Mouse (Mus musculus) liver, embryonic 15.5 days (tissue): ENCODE results near the gene Trim2. TPM values are rescaled to one million over a fixed set of nuclear protein-coding genes. Genes with fewer than 3 reads are reported as not detected.

Source experiments
- ATAC-seq: fragments of 200-750 bp; cut with Nextera tagmentation; 2 replicates; pipeline ENCODE4 v1.8.0; 2017; ENCODE audit warnings: moderate number of reproducible peaks, mild to moderate bottlenecking, moderate library complexity; ENCODE audit not compliant: insufficient read depth
- H3K27ac ChIP-seq: fragments of 300-500 bp; sonication (generic); replicated peaks from 2 replicates; pipeline ENCODE4 v1.5.1; 2015; ENCODE audit warnings: mild to moderate bottlenecking, inconsistent platforms
- H3K27me3 ChIP-seq: fragments of 300-500 bp; sonication (generic); 2 replicates; pipeline ENCODE4 v1.6.1; 2015; ENCODE audit warnings: mild to moderate bottlenecking, inconsistent platforms
- H3K36me3 ChIP-seq: fragments of 300-500 bp; sonication (generic); replicated peaks from 2 replicates; pipeline ENCODE4 v1.6.1; 2015; ENCODE audit warnings: moderate library complexity, mild to moderate bottlenecking, inconsistent platforms
- H3K4me1 ChIP-seq: fragments of 300-500 bp; sonication (generic); replicated peaks from 2 replicates; pipeline ENCODE4 v1.6.1; 2015; ENCODE audit warnings: inconsistent platforms
- H3K4me2 ChIP-seq: fragments of 300-500 bp; sonication (generic); 2 replicates; pipeline ENCODE4 v1.6.1; 2015; ENCODE audit warnings: moderate library complexity, mild to moderate bottlenecking, inconsistent platforms
- H3K4me3 ChIP-seq: fragments of 300-500 bp; sonication (generic); replicated peaks from 2 replicates; pipeline ENCODE4 v1.5.1; 2015; ENCODE audit warnings: mild to moderate bottlenecking, inconsistent platforms
- H3K9ac ChIP-seq: fragments of 300-500 bp; sonication (generic); 2 replicates; pipeline ENCODE4 v1.6.1; 2015; ENCODE audit warnings: moderate library complexity, mild to moderate bottlenecking, inconsistent platforms
- H3K9me3 ChIP-seq: fragments of 300-500 bp; sonication (generic); replicated peaks from 2 replicates; pipeline ENCODE4 v1.6.1; 2016; ENCODE audit warnings: inconsistent platforms
- WGBS: fragments of 180-500 bp; shearing (Covaris S2); methylation state at CpG from one replicate; pipeline ENCODE4 v1.1.7; 2015; ENCODE audit warnings: mixed read lengths; ENCODE audit not compliant: insufficient replicate concordance; 5-methylcytosine and 5-hydroxymethylcytosine counted together
- polyA plus RNA-seq: library from polyadenylated mRNA; unstranded; fragments of >200 nt; fragmentation: Nextera tagmentation; extraction: Ambion mirVana; gene quantifications from 2 replicates; pipeline ENCODE4 v1.2.1, GENCODE M21; 2015

Trim2 gene
- polyA plus RNA-seq, 1 experiment from 2014 or later, result 4.8 TPM

DNA sequence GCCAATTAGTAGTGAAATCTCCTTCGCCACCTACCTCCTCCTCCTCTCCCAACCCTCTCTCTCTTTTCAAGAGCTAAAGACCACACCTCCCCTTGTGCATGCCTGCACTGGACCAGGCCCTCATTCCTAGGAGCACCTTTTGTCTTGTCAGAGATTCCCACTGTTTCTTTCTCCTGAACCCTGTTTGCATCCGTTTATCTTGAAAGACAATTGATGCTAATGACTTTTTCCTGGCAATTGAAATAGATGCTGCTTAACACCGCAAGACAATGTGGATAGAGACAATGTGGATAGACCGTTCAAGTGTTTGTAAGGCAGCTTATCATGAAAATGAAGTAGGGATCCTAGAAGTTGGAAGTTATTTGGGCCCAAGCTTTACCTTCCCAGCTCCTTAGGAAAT, 125.0 kb downstream of the Trim2 start:
- Histone ChIP-seq H3K4me2 (no peak overlapping the region), H3K27me3 (no peaks in the 10 kb centered on the region), H3K9me3 (no peaks in the 10 kb centered on the region), H3K9ac (no peak overlapping the region), H3K27ac (no peak overlapping the region), H3K4me1 (0 out of 2 replicates have a peak, but pooled peaks cover 4% of the 10 kb centered on the region), H3K36me3 (no peaks in the 10 kb centered on the region), H3K4me3 (no peak overlapping the region)
- WGBS, result 65% methylated on average over 4 of the region's 4 CpGs
- ATAC-seq, result no peak

DNA sequence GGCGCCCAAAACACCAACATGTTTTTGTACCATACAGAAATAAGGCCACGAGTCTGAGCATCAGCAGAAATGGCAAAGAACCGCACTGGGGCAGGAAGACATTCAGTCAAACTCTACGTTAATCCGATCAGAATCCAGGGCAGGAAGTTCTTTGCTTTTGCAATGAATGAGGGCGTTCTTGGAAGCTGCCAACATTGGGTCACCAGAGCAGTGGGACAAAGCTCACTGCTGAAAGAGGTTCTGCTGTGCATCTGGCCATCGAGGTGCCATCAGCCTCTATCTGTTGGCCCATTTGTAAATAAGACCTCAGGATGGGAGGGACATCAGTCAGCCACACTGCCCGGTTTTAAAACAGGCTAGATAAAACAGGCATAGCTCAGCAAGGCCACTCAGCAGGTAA, 125.6 kb downstream of the Trim2 start:
- no peak overlapping the region for H3K27ac ChIP-seq
- H3K27me3 ChIP-seq, result no peaks in the 10 kb centered on the region
- no peak overlapping the region for H3K4me3 ChIP-seq
- no peak overlapping the region for H3K4me2 ChIP-seq
- no peak for ATAC-seq
- 49% methylated on average over 8 of the region's 8 CpGs for WGBS
- no peaks in the 10 kb centered on the region for H3K36me3 ChIP-seq
- 0 out of 2 replicates have a peak, but pooled peaks cover 4% of the 10 kb centered on the region for H3K4me1 ChIP-seq
- H3K9me3 ChIP-seq, result no peaks in the 10 kb centered on the region
- H3K9ac ChIP-seq, result no peak overlapping the region

DNA sequence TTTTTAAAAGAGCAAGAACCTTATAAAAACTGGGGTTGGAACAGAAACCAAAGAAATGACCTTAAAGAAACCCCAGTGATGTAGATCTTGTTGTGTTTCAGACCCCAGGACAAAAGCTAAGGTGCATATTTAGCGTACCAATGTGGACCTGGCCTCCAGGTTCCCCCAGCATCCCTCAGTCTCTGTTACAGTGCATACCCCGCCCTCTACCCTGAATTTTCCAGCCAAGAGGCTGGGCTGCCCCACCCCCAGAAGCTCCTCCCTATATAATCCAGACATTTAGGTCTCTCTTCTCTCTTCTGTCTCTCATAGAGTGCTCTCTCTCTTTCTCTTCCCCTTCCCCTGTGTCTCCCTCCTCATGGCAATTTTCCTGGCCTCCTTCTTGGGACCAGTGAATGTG, 126.4 kb downstream of the Trim2 start:
- no peak overlapping the region for H3K4me2 ChIP-seq
- no peaks in the 10 kb centered on the region for H3K27me3 ChIP-seq
- no peaks in the 10 kb centered on the region for H3K9me3 ChIP-seq
- no peak overlapping the region for H3K4me3 ChIP-seq
- no peaks in the 10 kb centered on the region for H3K36me3 ChIP-seq
- WGBS, result 62% methylated on average over 2 of the region's 2 CpGs
- H3K9ac ChIP-seq, result no peak overlapping the region
- no peak overlapping the region for H3K27ac ChIP-seq
- ATAC-seq, result no peak
- H3K4me1 ChIP-seq, result 0 out of 2 replicates have a peak, but pooled peaks cover 4% of the 10 kb centered on the region

DNA sequence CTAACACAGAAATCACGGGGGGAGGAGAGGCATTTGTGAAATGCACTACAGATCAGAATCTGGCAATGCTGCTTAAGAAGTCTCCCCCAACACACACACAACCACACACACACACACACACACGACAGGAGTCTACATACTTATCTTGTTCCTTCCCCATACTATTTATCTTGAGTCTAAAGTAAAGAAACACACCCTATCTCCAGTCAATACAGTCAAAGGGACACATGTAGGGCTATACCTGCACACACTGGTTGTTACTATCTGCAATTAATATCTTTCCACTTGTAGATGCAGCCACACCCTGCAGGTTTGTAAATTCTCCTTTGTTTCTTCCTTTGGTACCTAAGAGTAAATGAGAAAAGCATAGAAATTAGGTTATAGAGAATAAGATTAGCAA, 128.8 kb downstream of the Trim2 start:
- H3K9me3 ChIP-seq, result no peaks in the 10 kb centered on the region
- no peak overlapping the region for H3K9ac ChIP-seq
- H3K27me3 ChIP-seq, result no peaks in the 10 kb centered on the region
- 0 out of 2 replicates have a peak, but pooled peaks cover 4% of the 10 kb centered on the region for H3K4me1 ChIP-seq
- no peak overlapping the region for H3K4me3 ChIP-seq
- 46% methylated on average over 2 of the region's 2 CpGs for WGBS
- no peak for ATAC-seq
- H3K27ac ChIP-seq, result no peak overlapping the region
- no peaks in the 10 kb centered on the region for H3K36me3 ChIP-seq
- H3K4me2 ChIP-seq, result no peak overlapping the region

DNA sequence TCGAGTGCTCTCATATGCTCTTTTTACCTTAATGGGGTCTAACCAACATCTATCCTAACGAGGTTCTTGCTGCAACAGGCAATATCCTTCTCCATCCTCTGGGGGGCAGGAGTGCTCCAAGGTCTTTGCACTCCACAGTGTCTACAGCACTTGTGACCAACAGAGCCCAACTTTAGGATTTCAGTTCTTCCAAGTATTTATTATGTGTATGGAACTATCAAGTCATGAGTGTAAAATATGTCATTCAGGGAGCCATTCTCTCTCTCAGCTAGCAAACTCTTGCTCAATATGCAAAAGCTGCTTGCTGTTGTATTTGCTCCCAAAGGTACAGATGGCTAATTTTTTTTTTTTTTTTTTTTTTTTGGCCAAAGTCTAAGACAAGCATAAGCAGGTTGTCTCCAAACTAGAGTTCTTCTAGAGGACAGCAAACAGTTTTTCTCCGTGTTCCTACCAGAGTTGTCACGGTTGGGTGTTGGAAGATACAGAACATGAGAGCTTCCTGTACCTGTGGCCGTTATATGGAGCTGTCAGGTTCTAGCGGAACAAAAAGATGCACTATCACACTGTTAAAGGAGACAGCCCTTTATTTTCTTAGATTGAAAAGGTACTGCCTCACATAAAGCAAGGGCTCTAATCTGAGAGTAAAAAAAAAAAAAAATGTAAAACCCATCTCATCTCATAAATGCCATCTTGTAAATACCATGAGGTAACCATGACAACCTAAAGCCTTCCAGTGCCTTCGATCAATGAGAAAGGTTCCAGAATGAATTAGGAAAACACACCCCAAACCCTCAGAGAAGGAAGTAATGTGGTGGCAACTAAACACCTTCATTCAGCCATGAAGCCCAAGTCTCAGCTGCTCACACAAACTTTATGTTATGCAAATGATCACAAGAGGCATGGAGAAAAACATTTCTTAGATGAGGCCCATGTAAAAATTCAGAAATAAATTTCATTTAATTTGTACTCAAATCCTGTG, 131.1 kb downstream of the Trim2 start:
- H3K9ac ChIP-seq, result no peak overlapping the region
- H3K27ac ChIP-seq, result no peak overlapping the region
- no peaks in the 10 kb centered on the region for H3K9me3 ChIP-seq
- no peaks in the 10 kb centered on the region for H3K36me3 ChIP-seq
- no peak overlapping the region for H3K4me3 ChIP-seq
- H3K4me2 ChIP-seq, result no peak overlapping the region
- ATAC-seq, result no peak
- WGBS, result 47% methylated on average over 7 of the region's 7 CpGs
- H3K27me3 ChIP-seq, result no peaks in the 10 kb centered on the region
- H3K4me1 ChIP-seq, result 0 out of 2 replicates have a peak, but pooled peaks cover 4% of the 10 kb centered on the region

DNA sequence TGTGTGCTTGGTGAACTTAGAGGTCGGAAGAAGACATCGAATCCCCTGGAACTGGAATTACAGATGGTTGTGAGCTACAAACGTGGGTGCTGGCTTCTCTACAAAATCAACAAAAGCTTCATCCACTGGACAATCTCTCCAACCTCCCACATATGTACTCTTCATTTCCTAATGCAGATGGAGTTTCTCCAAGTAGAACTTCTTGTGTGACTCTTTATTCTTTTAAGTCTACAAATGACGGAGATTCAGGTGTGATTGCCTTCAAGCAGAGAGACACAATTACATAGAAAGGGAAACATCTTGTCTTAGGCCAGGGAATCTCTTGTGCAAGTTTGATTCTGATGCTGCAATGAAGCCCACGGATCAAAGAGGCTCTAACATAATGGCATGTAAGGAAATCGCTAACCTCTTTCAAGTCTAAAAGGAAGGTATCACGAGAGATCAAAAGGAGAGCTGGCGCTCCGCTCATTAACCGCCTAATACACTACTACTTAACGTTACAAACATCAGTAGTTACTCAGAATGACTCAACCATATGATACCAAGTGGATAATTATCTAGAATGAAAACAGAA, 133.0 kb downstream of the Trim2 start, which contains the start of gene Gm6525:
Gm6525 (plus strand) TSS at position 524 of the 574 bp plus-strand sequence.
- H3K4me2 ChIP-seq, result no peak within 1 kb of the TSS
- H3K4me3 ChIP-seq, result no peak within 1 kb of the TSS
- no peak within 1 kb of the TSS for H3K9ac ChIP-seq
- no peaks in the 10 kb centered on the region for H3K36me3 ChIP-seq
- no peaks in the 10 kb centered on the region for H3K4me1 ChIP-seq
- no peaks in the 10 kb centered on the region for H3K27me3 ChIP-seq
- H3K27ac ChIP-seq, result no peak within 1 kb of the TSS
- H3K9me3 ChIP-seq, result no peaks in the 10 kb centered on the region
- WGBS, result 70% methylated on average over 11 of the region's 11 CpGs
- ATAC-seq, result no peak

DNA sequence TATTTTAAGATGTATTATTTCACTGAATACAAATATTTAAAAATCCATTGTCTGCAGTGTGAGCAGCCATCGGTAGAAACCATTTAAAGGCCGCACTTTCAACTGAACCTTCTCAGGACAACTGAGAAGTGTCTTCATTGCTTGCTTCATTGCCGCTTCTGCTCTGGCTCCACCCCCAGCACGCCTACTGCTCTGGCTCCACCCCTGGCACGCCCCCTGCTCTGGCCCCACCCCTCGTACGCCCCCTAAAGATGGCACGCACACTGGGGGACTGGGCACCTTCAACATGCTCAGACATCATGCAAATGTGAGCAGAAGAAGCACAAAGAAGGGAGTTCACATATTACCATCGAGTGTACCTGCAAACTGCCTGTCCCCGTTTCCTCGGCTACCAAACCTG, 134.3 kb downstream of the Trim2 start:
- no peak for ATAC-seq
- no peaks in the 10 kb centered on the region for H3K36me3 ChIP-seq
- no peak overlapping the region for H3K4me2 ChIP-seq
- H3K4me1 ChIP-seq, result no peaks in the 10 kb centered on the region
- H3K9me3 ChIP-seq, result no peaks in the 10 kb centered on the region
- 35% methylated on average over 11 of the region's 11 CpGs for WGBS
- H3K4me3 ChIP-seq, result no peak overlapping the region
- no peak overlapping the region for H3K9ac ChIP-seq
- H3K27ac ChIP-seq, result no peak overlapping the region
- H3K27me3 ChIP-seq, result no peaks in the 10 kb centered on the region

DNA sequence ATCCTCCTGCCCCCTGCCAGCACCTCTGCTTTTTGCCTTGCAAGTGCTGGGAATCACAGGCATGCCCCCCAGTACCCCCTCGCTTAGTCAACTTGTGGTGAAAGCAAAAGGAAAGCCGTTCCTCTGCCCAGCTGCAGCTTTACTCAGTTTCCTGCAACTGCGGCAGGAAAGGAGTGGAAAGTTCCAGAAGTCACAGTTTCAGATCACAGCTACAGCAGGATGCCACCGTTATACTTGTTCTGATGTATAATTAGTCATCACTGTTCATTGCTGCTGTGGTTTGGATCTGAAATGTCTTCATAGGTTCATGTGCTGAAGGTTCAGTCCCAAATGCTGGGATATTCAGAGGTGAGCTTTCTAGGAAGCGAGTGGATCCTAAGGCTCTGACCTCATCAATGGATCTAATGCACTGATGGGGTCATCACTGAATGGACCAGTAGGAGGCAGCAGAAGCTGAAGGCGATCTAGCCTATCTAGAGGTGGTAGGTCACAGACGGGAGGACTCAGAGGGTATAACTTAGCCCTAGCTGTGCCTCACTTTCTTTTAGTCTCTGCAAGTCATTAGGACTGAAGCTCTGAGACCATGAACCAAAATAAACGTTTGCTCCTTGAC, 137.2 kb downstream of the Trim2 start:
- 52% methylated on average over 8 of the region's 8 CpGs for WGBS
- H3K27me3 ChIP-seq, result no peaks in the 10 kb centered on the region
- no peak for ATAC-seq
- H3K36me3 ChIP-seq, result no peaks in the 10 kb centered on the region; the same call in 1 of the 2 replicates
- no peaks in the 10 kb centered on the region for H3K4me1 ChIP-seq
- no peak overlapping the region for H3K4me3 ChIP-seq
- no peak overlapping the region for H3K4me2 ChIP-seq
- H3K9ac ChIP-seq, result no peak overlapping the region
- H3K27ac ChIP-seq, result no peak overlapping the region
- no peaks in the 10 kb centered on the region for H3K9me3 ChIP-seq

DNA sequence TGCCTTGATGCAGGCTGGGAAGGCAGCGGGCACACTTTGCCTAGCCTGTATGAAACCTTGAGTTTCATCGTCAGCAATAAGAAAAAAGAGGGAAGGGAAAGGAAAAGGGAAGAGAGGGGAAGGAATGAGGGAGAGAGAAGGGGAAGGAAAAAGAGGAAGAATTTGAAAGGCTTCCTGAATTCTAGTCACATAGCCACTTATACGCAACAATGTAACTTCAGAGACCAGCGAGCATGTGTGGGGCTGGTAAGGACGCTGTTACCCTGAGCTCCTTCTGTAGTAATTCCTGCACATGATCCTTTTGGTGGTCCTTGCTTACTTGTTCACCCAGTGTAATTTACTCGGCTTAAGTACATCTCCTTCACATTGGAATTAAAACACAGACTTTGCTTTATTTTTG, 137.7 kb downstream of the Trim2 start:
- no peak overlapping the region for H3K4me2 ChIP-seq
- no peaks in the 10 kb centered on the region for H3K27me3 ChIP-seq
- WGBS, result 43% methylated on average over 6 of the region's 6 CpGs
- ATAC-seq, result no peak
- H3K9me3 ChIP-seq, result no peaks in the 10 kb centered on the region
- no peaks in the 10 kb centered on the region for H3K4me1 ChIP-seq
- no peak overlapping the region for H3K9ac ChIP-seq
- H3K27ac ChIP-seq, result no peak overlapping the region
- H3K4me3 ChIP-seq, result no peak overlapping the region
- no peaks in the 10 kb centered on the region; the same call in 1 of the 2 replicates for H3K36me3 ChIP-seq

DNA sequence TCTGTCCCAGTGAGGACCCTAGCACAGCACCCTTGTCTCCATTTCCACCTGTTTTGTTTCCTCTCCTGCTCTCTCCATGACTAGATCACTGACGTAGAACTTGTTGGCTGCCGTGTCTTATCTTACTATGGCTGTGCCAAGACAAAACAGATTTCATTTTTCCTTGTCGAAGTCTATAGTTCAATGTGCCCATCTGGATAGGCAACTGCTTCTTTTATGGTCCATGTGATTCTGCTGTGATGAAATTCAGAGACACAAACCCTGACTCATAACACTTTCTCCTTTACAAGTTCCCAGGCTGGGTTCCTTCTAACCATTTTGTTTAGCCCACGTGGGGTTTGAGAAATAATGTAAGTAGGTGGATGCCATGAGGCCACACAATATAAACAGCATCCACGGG, 140.6 kb downstream of the Trim2 start:
- Histone ChIP-seq H3K27me3 (no peaks in the 10 kb centered on the region), H3K36me3 (no peaks in the 10 kb centered on the region; the same call in 1 of the 2 replicates), H3K9ac (no peak overlapping the region), H3K27ac (no peak overlapping the region), H3K9me3 (no peaks in the 10 kb centered on the region), H3K4me2 (no peak overlapping the region), H3K4me1 (no peaks in the 10 kb centered on the region), H3K4me3 (no peak overlapping the region)
- 54% methylated on average over 5 of the region's 5 CpGs for WGBS
- no peak for ATAC-seq

DNA sequence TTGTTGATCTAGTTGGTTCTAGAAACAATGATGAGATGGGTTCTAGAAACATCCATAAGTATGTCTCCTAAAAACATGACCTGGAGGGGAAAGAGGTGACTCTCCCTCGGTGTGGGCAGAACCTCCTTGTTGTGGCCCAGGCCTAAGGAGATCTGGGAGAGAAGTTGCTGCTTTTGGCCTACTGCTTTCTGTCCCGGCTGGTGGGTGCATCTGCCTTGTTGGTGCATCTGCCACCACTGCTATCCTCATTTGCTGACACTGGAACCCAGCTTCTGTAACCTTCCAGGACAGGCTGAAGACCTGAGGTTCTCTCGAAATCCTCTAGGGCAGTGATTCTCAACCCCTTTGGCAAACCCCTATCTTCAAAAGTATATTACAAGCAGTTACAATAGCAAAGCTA, 141.3 kb downstream of the Trim2 start:
- WGBS, result 73% methylated on average over 3 of the region's 3 CpGs
- no peaks in the 10 kb centered on the region for H3K4me1 ChIP-seq
- H3K4me3 ChIP-seq, result no peak overlapping the region
- no peak overlapping the region for H3K27ac ChIP-seq
- H3K9me3 ChIP-seq, result no peaks in the 10 kb centered on the region
- H3K27me3 ChIP-seq, result no peaks in the 10 kb centered on the region
- H3K36me3 ChIP-seq, result no peaks in the 10 kb centered on the region; the same call in 1 of the 2 replicates
- H3K4me2 ChIP-seq, result no peak overlapping the region
- H3K9ac ChIP-seq, result no peak overlapping the region
- ATAC-seq, result no peak
